Mouse (Mus musculus): Measurements from ENCODE around the gene Trmt13. TPM values are rescaled to one million over a fixed set of nuclear protein-coding genes. Genes with fewer than 3 reads are reported as not detected.

The Trmt13 gene
- polyA plus RNA-seq, 1 experiment, result 19.5 TPM

GRCm38 (mm10) chr3:116615318-116616068 is 1.1 kb upstream of the Trmt13 start:
- H3K4me3 ChIP-seq (ENCODE audit: insufficient read depth, low read length), result no peak overlapping the region
- no peaks in the 10 kb centered on the region for H3K4me1 ChIP-seq (ENCODE audit: control insufficient read depth, insufficient read depth, low read length)
- H3K27ac ChIP-seq (ENCODE audit: insufficient read depth, low read length), result peak overlapping the region; percentile 71
- TF ChIP-seq POLR2A (IDR thresholded peaks at IDR 0.05; ENCODE audit: extremely low read depth, insufficient read depth, low read length) (no peak), CTCF (IDR thresholded peaks at IDR 0.05; ENCODE audit: extremely low read depth, insufficient read depth, low read length) (no peak)

- H3K27ac ChIP-seq (ENCODE audit: insufficient read depth, low read length), result no peak overlapping the region
- TF ChIP-seq CTCF (IDR thresholded peaks at IDR 0.05; ENCODE audit: extremely low read depth, insufficient read depth, low read length) (no peak), POLR2A (IDR thresholded peaks at IDR 0.05; ENCODE audit: extremely low read depth, insufficient read depth, low read length) (no peak)
- no peak overlapping the region for H3K4me3 ChIP-seq (ENCODE audit: insufficient read depth, low read length)
- no peaks in the 10 kb centered on the region; the same call in 1 of the 2 replicates for H3K4me1 ChIP-seq (ENCODE audit: control insufficient read depth, insufficient read depth, low read length)
Measured at GRCm38 (mm10) chr3:116604570-116604969, 9.8 kb downstream of the Trmt13 start.

GRCm38 (mm10) chr3:116601781-116602180 is 12.6 kb downstream of the Trmt13 start:
- no peak overlapping the region for H3K4me3 ChIP-seq (ENCODE audit: insufficient read depth, low read length)
- no peak overlapping the region for H3K27ac ChIP-seq (ENCODE audit: insufficient read depth, low read length)
- no peak for TF ChIP-seq POLR2A (IDR thresholded peaks at IDR 0.05; ENCODE audit: extremely low read depth, insufficient read depth, low read length)

GRCm38 (mm10) chr3:116601005-116601404 is 13.4 kb downstream of the Trmt13 start:
- H3K27ac ChIP-seq (ENCODE audit: insufficient read depth, low read length), result no peak overlapping the region
- H3K4me3 ChIP-seq (ENCODE audit: insufficient read depth, low read length), result no peak overlapping the region
- no peak for TF ChIP-seq CTCF (IDR thresholded peaks at IDR 0.05; ENCODE audit: extremely low read depth, insufficient read depth, low read length)
- TF ChIP-seq POLR2A (IDR thresholded peaks at IDR 0.05; ENCODE audit: extremely low read depth, insufficient read depth, low read length), result no peak
- no peaks in the 10 kb centered on the region; the same call in 1 of the 2 replicates for H3K4me1 ChIP-seq (ENCODE audit: control insufficient read depth, insufficient read depth, low read length)

More at GRCm38 (mm10) chr3:116601781-116602180, 12.6 kb downstream of the Trmt13 start:
- no peaks in the 10 kb centered on the region; the same call in 1 of the 2 replicates for H3K4me1 ChIP-seq (ENCODE audit: control insufficient read depth, insufficient read depth, low read length)

GRCm38 (mm10) chr3:116599705-116600104 is 14.7 kb downstream of the Trmt13 start:
- Histone ChIP-seq H3K4me1 (ENCODE audit: control insufficient read depth, insufficient read depth, low read length) (no peaks in the 10 kb centered on the region; the same call in 1 of the 2 replicates), H3K27ac (ENCODE audit: insufficient read depth, low read length) (no peak overlapping the region), H3K4me3 (ENCODE audit: insufficient read depth, low read length) (no peak overlapping the region)
- no peak for TF ChIP-seq POLR2A (IDR thresholded peaks at IDR 0.05; ENCODE audit: extremely low read depth, insufficient read depth, low read length)
- TF ChIP-seq CTCF (IDR thresholded peaks at IDR 0.05; ENCODE audit: extremely low read depth, insufficient read depth, low read length), result no peak

GRCm38 (mm10) chr3:116595603-116595991 is 18.8 kb downstream of the Trmt13 start:
- H3K4me1 ChIP-seq (ENCODE audit: control insufficient read depth, insufficient read depth, low read length), result no peaks in the 10 kb centered on the region; the same call in 1 of the 2 replicates
- H3K4me3 ChIP-seq (ENCODE audit: insufficient read depth, low read length), result peak overlapping the region; percentile 68
- no peak overlapping the region for H3K27ac ChIP-seq (ENCODE audit: insufficient read depth, low read length)
- TF ChIP-seq POLR2A (IDR thresholded peaks at IDR 0.05; ENCODE audit: extremely low read depth, insufficient read depth, low read length), result no peak
- TF ChIP-seq CTCF (IDR thresholded peaks at IDR 0.05; ENCODE audit: extremely low read depth, insufficient read depth, low read length), result no peak

- peak; percentile 76; the same call in 1 of the 2 replicates for TF ChIP-seq POLR2A (IDR thresholded peaks at IDR 0.05; ENCODE audit: extremely low read depth, insufficient read depth, low read length)
- TF ChIP-seq CTCF (IDR thresholded peaks at IDR 0.05; ENCODE audit: extremely low read depth, insufficient read depth, low read length), result no peak
- Histone ChIP-seq H3K4me1 (ENCODE audit: control insufficient read depth, insufficient read depth, low read length) (no peaks in the 10 kb centered on the region; the same call in 1 of the 2 replicates), H3K4me3 (ENCODE audit: insufficient read depth, low read length) (peak within 1 kb of the TSS; percentile 68), H3K27ac (ENCODE audit: insufficient read depth, low read length) (no peak within 1 kb of the TSS)
Measured at GRCm38 (mm10) chr3:116594728-116595602, 19.4 kb downstream of the Trmt13 start, which contains the start of gene Sass6. TSS of gene Sass6 (plus strand) at chr3:116594982.

GRCm38 (mm10) chr3:116594076-116594727 is 20.2 kb downstream of the Trmt13 start:
- peak overlapping the region; percentile 68 for H3K4me3 ChIP-seq (ENCODE audit: insufficient read depth, low read length)
- 0 out of 2 replicates have a peak, but pooled peaks have one; percentile 10 for TF ChIP-seq CTCF (IDR thresholded peaks at IDR 0.05; ENCODE audit: extremely low read depth, insufficient read depth, low read length)
- TF ChIP-seq POLR2A (IDR thresholded peaks at IDR 0.05; ENCODE audit: extremely low read depth, insufficient read depth, low read length), result no peak
- no peaks in the 10 kb centered on the region; the same call in 1 of the 2 replicates for H3K4me1 ChIP-seq (ENCODE audit: control insufficient read depth, insufficient read depth, low read length)
- H3K27ac ChIP-seq (ENCODE audit: insufficient read depth, low read length), result no peak overlapping the region

GRCm38 (mm10) chr3:116582201-116582600 is 32.2 kb downstream of the Trmt13 start:
- TF ChIP-seq POLR2A (IDR thresholded peaks at IDR 0.05; ENCODE audit: extremely low read depth, insufficient read depth, low read length) (no peak), CTCF (IDR thresholded peaks at IDR 0.05; ENCODE audit: extremely low read depth, insufficient read depth, low read length) (no peak)
- no peaks in the 10 kb centered on the region for H3K4me1 ChIP-seq (ENCODE audit: control insufficient read depth, insufficient read depth, low read length)
- H3K4me3 ChIP-seq (ENCODE audit: insufficient read depth, low read length), result no peak overlapping the region
- no peak overlapping the region for H3K27ac ChIP-seq (ENCODE audit: insufficient read depth, low read length)
